Mouse (Mus musculus): ENCODE results near the gene Pdp2.

The Pdp2 gene

DNA sequence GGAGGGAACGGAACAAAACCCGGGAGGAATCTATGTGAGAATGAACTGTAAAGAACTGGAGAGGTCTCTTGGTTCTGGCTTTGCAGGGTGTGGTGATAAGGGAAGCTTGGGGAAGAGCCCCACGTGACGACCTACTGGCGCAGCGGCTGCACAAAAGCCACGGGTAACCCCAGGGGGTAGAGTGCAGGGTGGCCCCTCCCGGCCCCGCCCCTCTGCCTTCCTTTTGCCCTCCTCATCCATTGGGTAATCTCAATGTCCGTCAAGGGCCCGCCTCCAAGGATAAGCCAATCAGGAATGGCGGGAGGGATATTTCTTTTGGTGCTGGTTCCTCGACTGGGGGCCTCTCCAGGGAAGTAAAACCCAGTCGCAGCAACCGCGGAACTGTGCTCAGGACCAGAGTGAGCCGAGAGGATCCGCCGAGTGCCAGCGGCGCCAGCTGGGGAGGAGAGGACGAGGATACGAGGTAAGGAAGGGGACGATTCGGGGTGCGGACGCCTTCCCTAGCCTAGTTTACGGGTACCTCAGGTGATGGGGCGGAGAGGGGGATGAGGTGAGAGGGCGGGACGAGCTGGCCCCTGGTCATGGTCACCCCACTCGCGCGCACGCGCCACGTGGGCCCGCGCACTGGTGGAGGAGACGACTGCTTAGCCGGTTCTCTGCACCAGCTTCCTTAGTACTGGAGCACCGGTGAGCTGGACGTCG, at the start of gene Pdp2:
Pdp2 (plus strand) TSS at position 319 of the 702 bp plus-strand sequence.
- under 1% methylated on average over 44 of the region's 44 CpGs for WGBS

DNA sequence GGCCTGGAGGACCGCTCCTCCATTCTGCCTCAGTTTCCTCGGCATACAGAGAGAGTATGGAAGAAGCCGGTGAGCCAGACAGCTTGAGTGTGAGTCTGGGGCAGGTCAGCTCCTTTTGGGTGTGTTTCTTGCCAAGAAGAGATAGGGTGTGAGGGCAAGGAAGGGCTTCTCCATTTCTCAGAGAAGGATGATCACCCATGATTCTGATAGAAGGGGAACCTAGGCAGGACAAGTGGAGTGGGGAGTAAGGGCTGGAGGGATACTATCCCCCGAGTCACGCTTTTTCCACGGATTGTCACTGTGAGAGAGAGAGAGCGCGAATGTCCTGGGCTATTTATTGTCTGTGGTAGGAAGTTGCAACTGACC, 49.8 kb upstream of the Pdp2 start:
- 6% methylated on average over 8 of the region's 8 CpGs for WGBS

DNA sequence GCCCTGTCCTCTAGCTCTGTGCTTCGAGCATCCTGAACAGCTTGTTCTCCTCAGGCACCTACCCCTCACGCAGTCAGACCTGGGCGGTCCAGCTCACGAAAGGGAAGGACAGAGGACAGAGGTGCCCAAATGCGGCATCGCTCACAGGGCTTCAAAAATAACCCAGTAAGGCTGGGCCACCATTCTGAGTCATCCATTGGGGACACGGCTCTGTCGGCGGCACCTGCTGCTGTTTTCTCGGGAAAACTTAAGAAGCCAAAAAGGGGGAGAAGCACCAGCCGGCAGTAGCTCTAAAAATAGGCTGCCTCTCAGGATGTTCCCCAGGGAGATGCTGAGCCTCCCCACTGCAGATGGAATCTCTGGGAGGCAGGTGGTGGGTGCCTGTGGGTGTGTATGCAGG, 49.1 kb upstream of the Pdp2 start:
- 10% methylated on average over 11 of the region's 11 CpGs for WGBS

DNA sequence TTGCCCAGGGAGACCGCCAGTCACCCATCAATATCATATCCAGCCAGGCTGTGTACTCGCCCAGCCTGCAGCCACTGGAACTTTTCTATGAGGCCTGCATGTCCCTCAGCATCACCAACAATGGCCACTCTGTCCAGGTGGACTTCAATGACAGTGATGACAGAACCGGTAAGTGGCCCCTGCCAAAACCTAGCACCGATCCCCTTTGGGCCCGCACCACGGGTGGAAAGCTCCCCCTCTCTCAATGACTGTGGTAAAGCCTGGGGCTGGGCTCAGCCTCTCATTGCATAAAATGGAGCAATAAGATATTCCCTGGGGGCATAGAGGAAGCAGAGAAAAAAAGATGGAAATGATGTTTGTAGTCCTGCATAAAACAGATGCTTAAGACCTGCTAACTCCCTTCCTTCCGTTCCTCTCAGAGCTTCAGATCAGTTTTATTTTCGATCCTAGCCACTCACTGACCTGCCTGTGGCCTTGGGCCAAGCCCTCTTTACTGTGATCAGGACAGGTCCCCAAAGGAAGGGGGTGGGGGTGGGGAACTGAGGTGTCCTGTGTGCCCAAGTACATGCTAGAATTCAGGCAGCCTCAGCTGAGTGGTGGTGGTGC, 47.7 kb upstream of the Pdp2 start:
- 83% methylated on average over 8 of the region's 8 CpGs for WGBS

- 79% methylated on average over 4 of the region's 4 CpGs for WGBS
Observed at GRCm38 (mm10) chr8:104555191-104555590, 36.1 kb upstream of the Pdp2 start.

GRCm38 (mm10) chr8:104557226-104557625, 34.0 kb upstream of the Pdp2 start:
- WGBS = 92% methylated on average over 7 of the region's 7 CpGs

DNA sequence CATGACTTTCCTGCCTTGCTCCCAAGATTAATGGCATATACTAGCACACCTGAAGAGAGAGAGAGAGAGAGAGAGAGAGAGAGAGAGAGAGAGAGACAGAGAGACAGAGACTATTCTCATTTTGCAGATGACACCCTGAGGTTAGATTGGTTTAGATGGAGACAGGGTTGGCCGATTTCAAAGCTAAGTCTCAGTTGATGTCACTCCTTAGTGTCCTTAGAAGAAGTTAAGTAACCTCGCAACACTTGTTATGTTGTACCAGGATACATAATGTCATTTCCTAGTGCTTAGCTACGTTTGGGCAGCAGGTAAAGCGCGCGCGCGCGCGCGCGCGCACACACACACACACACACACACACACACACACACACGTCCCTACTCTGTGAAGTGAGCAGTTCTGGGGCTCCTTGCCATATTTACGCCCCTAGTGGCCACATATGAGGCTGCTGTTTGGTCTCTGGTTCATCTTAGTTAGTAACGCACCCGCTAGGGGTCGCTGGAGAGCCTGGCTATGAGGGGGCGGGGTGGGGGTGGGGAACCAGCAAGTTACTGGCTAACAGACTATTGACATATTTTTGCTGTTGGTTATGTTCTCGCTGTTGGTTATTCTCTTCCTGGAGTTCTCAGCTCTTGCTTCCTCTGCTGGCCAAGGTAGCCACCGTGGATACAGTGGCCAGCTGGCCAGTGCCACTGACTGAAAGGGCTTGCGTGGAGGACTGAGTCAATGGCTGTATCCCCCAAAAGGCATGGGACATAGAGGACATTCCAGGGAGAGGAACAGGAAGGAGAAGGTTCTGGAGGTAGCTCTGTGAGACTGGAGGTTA, 26.4 kb upstream of the Pdp2 start:
- WGBS = 13% methylated on average over 22 of the region's 22 CpGs

GRCm38 (mm10) chr8:104565457-104565798, 25.8 kb upstream of the Pdp2 start:
- 93% methylated on average over 5 of the region's 5 CpGs for WGBS

DNA sequence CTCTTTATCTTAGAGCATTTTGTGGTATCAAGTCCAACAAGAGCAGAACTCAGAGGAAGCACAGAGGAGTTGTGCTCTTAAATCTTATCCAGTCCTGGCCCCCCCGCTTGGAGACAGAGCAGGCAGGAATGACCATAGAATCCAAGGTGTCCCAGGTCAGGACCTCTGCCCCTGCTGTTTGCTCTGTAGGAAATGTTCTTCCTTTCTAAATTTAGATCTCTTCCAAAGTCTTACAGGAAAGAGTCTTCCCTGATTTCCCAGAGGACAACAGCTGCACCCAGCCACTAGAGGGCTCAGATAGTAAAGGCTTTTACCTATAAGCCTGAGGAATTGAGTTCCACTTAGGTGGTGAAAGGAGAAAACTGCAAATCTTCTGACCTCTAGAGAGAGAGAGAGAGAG, 21.7 kb upstream of the Pdp2 start:
- WGBS = 79% methylated on average over 1 of the region's 1 CpGs

- WGBS = 3% methylated on average over 26 of the region's 26 CpGs
Observed at GRCm38 (mm10) chr8:104570436-104571343, 20.6 kb upstream of the Pdp2 start.

DNA sequence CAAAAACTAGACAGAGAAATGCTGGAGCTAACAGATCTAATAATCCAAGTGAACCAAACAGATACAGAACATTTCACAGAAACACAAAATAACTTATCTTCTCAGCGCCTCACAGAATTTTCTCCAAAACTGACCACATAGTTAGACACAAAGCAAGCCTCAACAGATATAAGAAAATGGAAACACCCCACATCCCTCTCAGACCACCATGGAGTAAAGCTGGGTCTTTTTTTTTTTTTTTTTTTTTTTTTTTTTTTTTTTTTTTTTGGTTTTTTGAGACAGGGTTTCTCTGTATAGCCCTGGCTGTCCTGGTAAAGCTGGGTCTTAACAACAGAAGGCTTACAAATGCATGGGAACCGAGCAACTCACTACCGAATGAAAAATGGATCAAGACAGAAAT, 14.4 kb upstream of the Pdp2 start:
- 78% methylated on average over 3 of the region's 3 CpGs for WGBS

GRCm38 (mm10) chr8:104577606-104578005, 13.6 kb upstream of the Pdp2 start:
- WGBS = 71% methylated on average over 17 of the region's 17 CpGs

DNA sequence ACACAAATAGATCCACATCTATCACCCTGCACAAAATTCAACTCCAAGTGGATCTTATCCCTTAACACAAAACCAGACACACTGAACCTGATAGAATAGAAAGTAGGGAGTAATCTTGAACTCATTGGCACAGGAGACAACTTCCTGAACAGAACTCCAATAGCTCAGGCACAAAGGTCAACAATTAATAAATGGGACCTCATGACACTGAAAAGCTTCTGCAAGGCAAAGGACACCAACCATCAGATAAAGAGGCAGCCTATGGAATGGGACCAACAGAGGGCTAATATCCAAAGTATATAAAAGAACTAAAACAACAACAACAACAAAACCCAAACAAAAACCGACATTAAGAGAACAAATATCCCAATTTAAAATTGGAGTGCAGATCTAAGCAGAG, 6.7 kb upstream of the Pdp2 start:
- 43% methylated on average over 1 of the region's 1 CpGs for WGBS

GRCm38 (mm10) chr8:104590284-104590683, 967 bp upstream of the Pdp2 start:
- 96% methylated on average over 3 of the region's 3 CpGs for WGBS

GRCm38 (mm10) chr8:104591856-104592255, 605 bp downstream of the Pdp2 start:
- WGBS = 3% methylated on average over 9 of the region's 9 CpGs

DNA sequence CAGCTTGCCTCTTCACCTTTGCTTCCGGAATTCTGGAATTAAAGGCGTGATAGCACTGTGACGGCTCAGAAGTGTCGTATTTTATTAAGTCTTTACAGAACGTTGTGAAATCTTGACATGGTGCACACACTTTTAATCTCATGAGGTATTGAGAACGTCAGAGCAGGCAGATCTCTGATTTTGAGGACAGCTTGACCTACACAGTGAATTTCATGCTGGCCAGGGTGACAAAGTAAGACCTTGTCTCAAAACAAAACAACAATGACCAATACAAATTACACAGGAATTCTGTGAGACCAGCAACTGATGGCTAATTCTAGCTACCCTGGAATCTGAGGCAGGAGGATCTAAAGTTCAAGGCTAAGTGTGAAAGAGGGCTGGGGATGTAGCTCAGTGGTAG, 1.3 kb downstream of the Pdp2 start:
- WGBS = 79% methylated on average over 6 of the region's 6 CpGs

GRCm38 (mm10) chr8:104593536-104594325, 2.5 kb downstream of the Pdp2 start:
- WGBS = 97% methylated on average over 31 of the region's 31 CpGs

DNA sequence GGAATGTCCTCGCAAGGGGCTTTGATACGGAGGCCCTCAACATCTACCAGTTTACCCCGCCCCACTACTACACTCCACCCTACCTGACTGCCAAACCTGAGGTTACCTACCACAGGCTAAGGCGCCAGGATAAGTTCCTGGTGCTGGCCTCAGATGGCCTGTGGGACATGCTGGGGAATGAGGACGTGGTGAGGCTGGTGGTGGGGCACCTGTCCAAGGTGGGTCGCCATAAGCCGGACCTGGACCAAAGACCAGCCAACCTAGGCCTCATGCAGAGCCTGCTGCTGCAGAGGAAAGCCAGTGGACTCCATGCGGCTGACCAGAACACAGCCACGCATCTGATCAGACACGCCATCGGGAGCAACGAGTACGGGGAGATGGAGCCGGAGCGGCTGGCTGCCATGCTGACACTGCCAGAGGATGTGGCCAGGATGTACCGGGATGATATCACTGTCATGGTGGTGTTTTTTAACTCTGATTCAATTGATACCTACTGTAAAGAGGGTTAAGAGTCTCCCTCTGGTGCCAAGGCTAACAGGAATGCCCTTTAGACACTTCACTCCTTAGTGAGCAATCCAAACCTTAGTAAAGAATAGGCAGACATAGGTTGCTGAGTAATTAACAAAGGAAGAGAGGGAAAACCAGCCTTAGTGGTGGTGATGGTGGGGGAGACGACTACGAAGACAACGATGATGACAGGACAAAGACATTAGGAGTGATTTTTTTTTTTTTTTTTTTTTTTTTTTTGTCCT, 3.5 kb downstream of the Pdp2 start:
- 95% methylated on average over 19 of the region's 19 CpGs for WGBS

GRCm38 (mm10) chr8:104595773-104596536, 4.7 kb downstream of the Pdp2 start:
- 82% methylated on average over 21 of the region's 21 CpGs for WGBS

DNA sequence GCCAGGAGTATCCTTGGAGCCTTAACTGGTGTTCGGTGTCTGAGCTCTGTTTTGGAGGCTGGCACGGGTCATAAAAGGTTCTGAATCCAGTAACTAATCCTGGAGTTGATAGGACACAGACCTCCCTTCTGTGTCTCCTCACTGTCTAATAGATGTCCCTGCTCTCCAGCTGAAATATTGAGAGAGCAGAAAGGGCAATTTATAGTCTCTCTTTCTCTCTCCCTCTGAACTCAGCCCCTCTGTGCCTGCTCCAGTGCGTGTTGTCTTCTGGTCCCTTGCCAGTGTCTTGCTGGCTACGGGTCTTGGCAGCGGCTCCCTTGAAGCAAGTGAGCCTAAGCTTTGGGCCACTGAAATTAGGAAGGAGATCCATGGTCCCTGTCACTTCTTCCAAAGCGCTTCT, 6.4 kb downstream of the Pdp2 start:
- 68% methylated on average over 6 of the region's 6 CpGs for WGBS
